Mouse (Mus musculus): ENCODE measurements around the gene Tnfaip6. TPM values are rescaled to one million over a fixed set of nuclear protein-coding genes. Genes with fewer than 3 reads are reported as not detected.

Tnfaip6 gene
- total RNA-seq, 2 experiments from 2014 or later: 0.31 to 0.92 TPM

DNA sequence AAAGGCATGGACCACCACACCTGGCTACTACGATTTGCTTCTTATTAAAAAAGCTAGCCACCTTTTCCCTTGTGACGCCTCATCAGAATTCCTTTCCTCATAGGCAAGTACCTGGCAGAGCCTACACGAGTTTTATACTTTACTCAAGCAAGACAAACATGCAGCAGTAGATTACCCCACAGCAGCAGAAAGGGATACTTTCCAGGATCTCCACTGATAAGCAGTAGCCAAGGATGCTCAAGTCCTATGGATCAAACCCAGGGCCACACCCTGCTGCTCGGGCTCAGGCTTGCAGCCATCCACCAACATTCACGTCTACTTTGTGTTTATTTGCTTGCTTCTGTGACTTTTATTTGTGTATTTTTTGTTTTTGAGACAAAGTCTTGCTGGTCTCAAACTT is 8.2 kb downstream of the Tnfaip6 start:
- ATAC-seq (replicated peaks; ENCODE audit: poor library complexity, severe bottlenecking): no peak

DNA sequence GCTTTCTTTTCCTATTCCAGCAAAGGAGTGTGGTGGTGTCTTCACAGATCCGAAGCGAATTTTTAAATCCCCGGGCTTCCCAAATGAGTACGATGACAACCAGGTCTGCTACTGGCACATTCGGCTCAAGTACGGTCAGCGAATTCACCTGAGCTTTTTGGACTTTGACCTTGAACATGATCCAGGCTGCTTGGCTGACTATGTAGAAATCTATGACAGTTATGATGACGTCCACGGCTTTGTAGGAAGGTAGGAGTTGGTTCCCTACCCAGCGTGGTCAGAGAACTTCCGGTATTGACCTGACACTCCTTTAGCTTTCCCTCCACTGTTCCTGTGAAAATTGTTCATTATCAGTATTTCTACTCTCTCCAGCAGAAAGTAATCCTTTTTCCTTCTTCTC is 13.0 kb downstream of the Tnfaip6 start:
- no peak for ATAC-seq (replicated peaks; ENCODE audit: poor library complexity, severe bottlenecking)

- no peak for ATAC-seq (replicated peaks; ENCODE audit: poor library complexity, severe bottlenecking)
Observed at GRCm38 (mm10) chr2:52052335-52052734, 14.5 kb downstream of the Tnfaip6 start.

- no peak for ATAC-seq (replicated peaks; ENCODE audit: poor library complexity, severe bottlenecking)
Observed at GRCm38 (mm10) chr2:52053502-52053901, 15.7 kb downstream of the Tnfaip6 start.

DNA sequence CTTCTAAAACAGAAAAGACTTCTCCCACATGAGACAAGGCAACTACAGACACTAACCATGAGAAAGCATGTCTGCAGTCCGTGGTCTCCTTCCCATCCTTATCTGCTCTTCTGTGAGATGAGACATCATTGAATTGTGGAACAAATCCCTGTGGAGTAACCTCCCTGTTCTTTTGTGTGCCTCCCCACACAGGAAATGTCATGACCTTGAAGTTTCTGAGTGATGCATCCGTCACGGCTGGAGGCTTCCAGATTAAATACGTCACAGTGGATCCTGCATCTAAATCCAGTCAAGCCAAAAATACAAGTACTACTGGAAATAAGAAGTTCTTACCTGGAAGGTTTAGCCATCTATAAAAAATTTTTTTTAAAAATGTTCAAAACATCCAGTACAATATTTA is 17.8 kb downstream of the Tnfaip6 start:
- no peak for ATAC-seq (replicated peaks; ENCODE audit: poor library complexity, severe bottlenecking)

DNA sequence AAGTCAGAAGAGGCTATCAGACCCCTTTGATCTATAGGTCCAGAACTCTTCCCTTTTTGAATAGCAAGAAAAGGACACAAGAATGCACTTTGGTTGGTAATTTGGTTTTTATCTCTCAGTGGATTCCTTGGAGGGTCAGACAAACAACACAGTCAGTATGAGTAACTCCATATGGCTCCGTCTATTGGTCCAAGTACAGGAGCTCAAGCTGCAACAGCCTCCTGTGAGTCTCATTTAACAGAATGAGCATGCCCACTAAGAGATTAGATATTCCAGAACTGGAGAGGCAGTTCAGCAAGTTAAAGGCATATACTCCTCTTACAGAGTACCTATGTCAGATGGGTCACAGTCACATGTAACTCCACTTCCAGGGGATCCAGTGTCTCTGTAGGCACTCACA is 19.3 kb downstream of the Tnfaip6 start:
- ATAC-seq (replicated peaks; ENCODE audit: poor library complexity, severe bottlenecking): no peak

GRCm38 (mm10) chr2:52057681-52058080 is 19.9 kb downstream of the Tnfaip6 start:
- no peak for ATAC-seq (replicated peaks; ENCODE audit: poor library complexity, severe bottlenecking)

DNA sequence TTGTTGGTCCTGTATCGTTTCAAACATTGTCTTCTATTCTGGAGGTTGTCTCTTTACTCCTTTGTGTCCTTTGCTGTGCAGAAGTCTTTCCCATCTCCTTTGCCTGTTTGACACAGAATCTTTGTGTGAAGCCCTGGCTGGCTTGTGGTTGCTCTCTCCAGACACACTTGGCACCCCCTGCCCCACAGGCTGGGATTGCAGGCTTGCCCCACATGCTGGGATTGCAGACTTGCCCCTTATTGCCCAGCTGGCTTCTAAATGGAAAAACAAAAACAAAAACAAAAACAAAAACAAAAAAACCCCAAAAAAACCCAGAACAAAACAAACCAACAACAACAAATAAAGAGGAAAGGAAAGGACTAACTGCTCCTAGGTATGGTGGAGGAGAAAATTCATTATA is 30.8 kb downstream of the Tnfaip6 start:
- no peak for ATAC-seq (replicated peaks; ENCODE audit: poor library complexity, severe bottlenecking)

GRCm38 (mm10) chr2:52070816-52071215 is 33.0 kb downstream of the Tnfaip6 start:
- no peak for ATAC-seq (replicated peaks; ENCODE audit: poor library complexity, severe bottlenecking)

- no peak for ATAC-seq (replicated peaks; ENCODE audit: poor library complexity, severe bottlenecking)
Observed at GRCm38 (mm10) chr2:52071241-52071991, 33.6 kb downstream of the Tnfaip6 start.

- peak; percentile 18; the same call in 1 of the 2 replicates for ATAC-seq (replicated peaks; ENCODE audit: poor library complexity, severe bottlenecking)
Observed at GRCm38 (mm10) chr2:52072065-52072490, 34.3 kb downstream of the Tnfaip6 start.

- ATAC-seq (replicated peaks; ENCODE audit: poor library complexity, severe bottlenecking): peak; percentile 92
Observed at GRCm38 (mm10) chr2:52072491-52073140, 34.8 kb downstream of the Tnfaip6 start, which contains the start of gene Rif1. Gene Rif1 (plus strand): TSS chr2:52072832.

GRCm38 (mm10) chr2:52073141-52073904 is 35.5 kb downstream of the Tnfaip6 start:
- peak; percentile 39 for ATAC-seq (replicated peaks; ENCODE audit: poor library complexity, severe bottlenecking)

DNA sequence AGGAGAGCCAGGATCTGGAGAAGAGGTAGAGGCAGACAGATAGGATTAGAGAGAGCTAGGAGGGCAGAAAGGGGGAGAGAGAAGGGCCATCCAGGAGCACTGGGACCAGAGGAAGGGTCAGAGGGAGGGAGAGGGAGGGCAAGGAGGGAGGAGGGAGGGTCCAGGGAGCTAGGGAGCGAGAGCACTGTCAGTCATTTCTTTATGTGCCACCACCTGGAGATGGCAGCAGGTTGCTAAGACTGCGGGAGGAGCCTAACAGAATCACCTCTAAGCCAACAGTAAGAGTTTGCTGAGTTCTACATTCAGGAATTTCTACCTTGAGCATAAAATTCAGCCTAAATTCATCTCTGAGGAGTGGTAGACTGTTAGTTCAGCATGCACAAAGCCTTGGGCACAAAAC is 40.9 kb downstream of the Tnfaip6 start:
- no peak for ATAC-seq (replicated peaks; ENCODE audit: poor library complexity, severe bottlenecking)

- no peak for ATAC-seq (replicated peaks; ENCODE audit: poor library complexity, severe bottlenecking)
Observed at GRCm38 (mm10) chr2:52084013-52084412, 46.2 kb downstream of the Tnfaip6 start.

DNA sequence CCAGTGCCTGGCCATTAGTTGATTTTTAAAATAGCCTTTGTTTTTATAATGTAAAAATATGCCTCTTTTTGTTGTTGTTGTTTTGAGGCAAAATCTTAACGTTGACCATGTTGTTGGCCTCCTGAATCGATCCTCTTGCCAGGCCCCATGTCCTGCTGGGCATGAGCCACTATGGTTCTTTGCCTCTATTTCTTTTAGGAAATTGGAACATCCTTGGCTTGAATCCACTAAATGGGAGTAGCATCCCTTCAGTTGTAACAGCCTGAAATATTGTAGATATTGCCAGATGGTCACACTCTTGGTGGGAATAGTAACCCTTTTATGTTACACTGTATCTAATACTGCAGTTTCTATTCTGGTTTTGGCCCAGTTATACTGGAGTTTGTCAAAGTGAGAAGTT is 46.8 kb downstream of the Tnfaip6 start:
- no peak for ATAC-seq (replicated peaks; ENCODE audit: poor library complexity, severe bottlenecking)

Other genes starting within 250 kb of the Tnfaip6 start
- gene Rbm43, start 102.8 kb upstream of the Tnfaip6 start, total RNA-seq (2014; fragmentation: Nextera tagmentation): 31.2 and 37.1 TPM in 2 replicates
- 18.0 and 30.1 TPM in 2 replicates for gene Rbm43, start 102.8 kb upstream of the Tnfaip6 start, total RNA-seq (2017)
- gene Nmi, start 64.5 kb upstream of the Tnfaip6 start, total RNA-seq (2014; fragmentation: Nextera tagmentation): 16.8 and 21.7 TPM in 2 replicates
- 44.8 and 59.3 TPM in 2 replicates for gene Nmi, start 64.5 kb upstream of the Tnfaip6 start, total RNA-seq (2017)
- gene Rif1, start 34.8 kb downstream of the Tnfaip6 start, total RNA-seq (2014; fragmentation: Nextera tagmentation): 82.1 and 90.8 TPM in 2 replicates
- gene Rif1, start 34.8 kb downstream of the Tnfaip6 start, total RNA-seq (2017): 94.3 and 103 TPM in 2 replicates

Measured in granulocyte monocyte progenitor cell, adult 5-6 weeks (primary cell).